Mouse (Mus musculus) myocyte (in vitro differentiated cells): ENCODE results near the gene Ranbp17.

Experiments
- CEBPB ChIP-seq: IDR thresholded peaks from 2 replicates; pipeline ENCODE4 v1.6.1; 2011; ENCODE audit warnings: mild to moderate bottlenecking, moderate library complexity; ENCODE audit not compliant: poor library complexity, insufficient read depth, severe bottlenecking
- E2F4 ChIP-seq: IDR thresholded peaks from one replicate; pipeline ENCODE4 v1.6.1; 2011; ENCODE audit warnings: mild to moderate bottlenecking, control low read depth, moderate library complexity; ENCODE audit not compliant: insufficient read depth
- MAX ChIP-seq: IDR thresholded peaks from one replicate; pipeline ENCODE4 v1.6.1; 2011; ENCODE audit warnings: low read depth, mild to moderate bottlenecking, control low read depth
- MYOD1 ChIP-seq, 3 experiments: IDR thresholded peaks; one replicate each; pipeline ENCODE4 v1.6.1; 2011; ENCODE audit warnings: control low read depth in 2 of 3, low read depth in 2 of 3, mild to moderate bottlenecking in 2 of 3, moderate library complexity in 1 of 3; ENCODE audit not compliant: insufficient read length in 2 of 3, control insufficient read depth in 1 of 3
- MYOG ChIP-seq, 3 experiments: IDR thresholded peaks; one replicate each; pipeline ENCODE4 v1.6.1; 2011; ENCODE audit warnings: control low read depth in 2 of 3, low read depth in 2 of 3, mild to moderate bottlenecking in 2 of 3; ENCODE audit not compliant: insufficient read length in 2 of 3, control insufficient read depth in 1 of 3, insufficient read depth in 1 of 3
- POLR2A ChIP-seq: IDR thresholded peaks from one replicate; pipeline ENCODE4 v1.6.1; 2011; ENCODE audit warnings: low read depth, mild to moderate bottlenecking, control low read depth, moderate library complexity; ENCODE audit not compliant: insufficient read length
- REST ChIP-seq: IDR thresholded peaks from one replicate; pipeline ENCODE4 v1.6.1; 2011; ENCODE audit warnings: mild to moderate bottlenecking, control low read depth, moderate library complexity; ENCODE audit not compliant: insufficient read depth, insufficient read length
- TCF3 ChIP-seq: IDR thresholded peaks from one replicate; pipeline ENCODE4 v1.6.1; 2011; ENCODE audit warnings: low read depth, control low read depth; ENCODE audit not compliant: insufficient read length
- USF1 ChIP-seq: IDR thresholded peaks from one replicate; pipeline ENCODE4 v1.6.1; 2011; ENCODE audit warnings: low read depth, mild to moderate bottlenecking, control low read depth, moderate library complexity

DNA sequence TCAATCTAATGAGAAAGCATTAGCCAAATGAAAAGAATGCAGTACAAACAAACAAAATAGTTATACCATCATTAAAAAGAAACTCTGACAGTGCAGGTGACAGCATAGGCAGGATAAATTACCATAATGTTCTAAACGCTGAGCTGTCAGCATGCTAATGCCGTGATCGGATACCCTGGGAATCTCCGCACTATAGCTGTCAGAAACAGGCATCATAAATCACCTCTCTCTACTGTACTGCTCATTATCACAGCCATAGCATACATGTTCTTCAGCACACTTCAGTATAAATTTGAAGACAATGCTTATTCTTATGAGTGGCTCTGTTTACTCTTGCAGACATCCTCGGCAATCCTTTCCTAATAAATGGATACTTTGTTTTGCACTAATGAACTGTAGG lies 151.7 kb downstream of the Ranbp17 start:
- TF ChIP-seq POLR2A (no peak), CEBPB (no peak), MAX (no peak), TCF3 (no peak), MYOD1 (IDR thresholded peaks at IDR 0.05; ENCODE audit: control insufficient read depth in 1 of 3, insufficient read length in 2 of 3, low read depth in 2 of 3) (no peak), REST (no peak), USF1 (no peak), MYOG (IDR thresholded peaks at IDR 0.05; ENCODE audit: control insufficient read depth in 1 of 3, insufficient read depth in 1 of 3, insufficient read length in 2 of 3, low read depth in 2 of 3) (no peak), E2F4 (no peak)
